Mouse (Mus musculus): ENCODE measurements around the gene Hltf.
A peak's percentile ranks its signal among the peaks of the same experiment; 100 is the strongest.
"Not testable (repeated sequence)": the region's sequence is repeated elsewhere in the genome, so short reads cannot be mapped to it uniquely, and the experiment has no call there.

Gene Hltf

GRCm38 (mm10) chr3:20104318-20104717, 46.7 kb downstream of the Hltf start:
- DNase-seq (ENCODE audit: low read depth, low spot score) = peak; percentile 49

- DNase-seq (ENCODE audit: low read depth, low spot score) = peak; percentile 76
Measured at GRCm38 (mm10) chr3:20104776-20105175, 47.2 kb downstream of the Hltf start.

- DNase-seq (ENCODE audit: low read depth, low spot score) = no peak
Measured at GRCm38 (mm10) chr3:20108881-20109280, 51.3 kb downstream of the Hltf start.

GRCm38 (mm10) chr3:20111913-20112312, 54.3 kb downstream of the Hltf start:
- no peak for DNase-seq (ENCODE audit: low read depth, low spot score)

- DNase-seq (ENCODE audit: low read depth, low spot score) = no peak
Measured at GRCm38 (mm10) chr3:20119044-20119591, 61.5 kb downstream of the Hltf start.

- DNase-seq (ENCODE audit: low read depth, low spot score) = no peak
Measured at GRCm38 (mm10) chr3:20119686-20120244, 62.2 kb downstream of the Hltf start.

GRCm38 (mm10) chr3:20121582-20121981, 64.0 kb downstream of the Hltf start:
- not testable (repeated sequence) for DNase-seq (ENCODE audit: low read depth, low spot score)

- DNase-seq (ENCODE audit: low read depth, low spot score) = no peak
Measured at GRCm38 (mm10) chr3:20125604-20126003, 68.0 kb downstream of the Hltf start.

GRCm38 (mm10) chr3:20127047-20127595, 69.5 kb downstream of the Hltf start:
- peak; percentile 37 for DNase-seq (ENCODE audit: low read depth, low spot score)

- no peak for DNase-seq (ENCODE audit: low read depth, low spot score)
Measured at GRCm38 (mm10) chr3:20129491-20129890, 71.9 kb downstream of the Hltf start.

GRCm38 (mm10) chr3:20130456-20131349, 73.1 kb downstream of the Hltf start:
- no peak for DNase-seq (ENCODE audit: low read depth, low spot score)

- DNase-seq (ENCODE audit: low read depth, low spot score) = no peak
Measured at GRCm38 (mm10) chr3:20131350-20131720, 73.7 kb downstream of the Hltf start.

- DNase-seq (ENCODE audit: low read depth, low spot score) = no peak
Measured at GRCm38 (mm10) chr3:20132731-20133130, 75.1 kb downstream of the Hltf start.

GRCm38 (mm10) chr3:20133745-20134144, 76.1 kb downstream of the Hltf start:
- DNase-seq (ENCODE audit: low read depth, low spot score) = no peak

- DNase-seq (ENCODE audit: low read depth, low spot score) = no peak
Measured at GRCm38 (mm10) chr3:20134545-20134944, 76.9 kb downstream of the Hltf start.

- DNase-seq (ENCODE audit: low read depth, low spot score) = no peak
Measured at GRCm38 (mm10) chr3:20136868-20137581, 79.4 kb downstream of the Hltf start.

- DNase-seq (ENCODE audit: low read depth, low spot score) = no peak
Measured at GRCm38 (mm10) chr3:20141240-20141639, 83.6 kb downstream of the Hltf start.

- no peak for DNase-seq (ENCODE audit: low read depth, low spot score)
Measured at GRCm38 (mm10) chr3:20141679-20142078, 84.1 kb downstream of the Hltf start.

- peak; percentile 32 for DNase-seq (ENCODE audit: low read depth, low spot score)
Measured at GRCm38 (mm10) chr3:20142101-20142500, 84.5 kb downstream of the Hltf start.

GRCm38 (mm10) chr3:20142576-20142975, 85.0 kb downstream of the Hltf start:
- no peak for DNase-seq (ENCODE audit: low read depth, low spot score)

GRCm38 (mm10) chr3:20143726-20144125, 86.1 kb downstream of the Hltf start:
- DNase-seq (ENCODE audit: low read depth, low spot score) = no peak

GRCm38 (mm10) chr3:20144401-20144800, 86.8 kb downstream of the Hltf start:
- no peak for DNase-seq (ENCODE audit: low read depth, low spot score)
